Mouse (Mus musculus): ENCODE measurements at regions not wholly inside any gene's neighbourhood (a gene's known extent, or its start where the extent isn't known, plus 50 kb on each side); places are given as distances from the start of the nearest gene placed in this dataset.

DNA sequence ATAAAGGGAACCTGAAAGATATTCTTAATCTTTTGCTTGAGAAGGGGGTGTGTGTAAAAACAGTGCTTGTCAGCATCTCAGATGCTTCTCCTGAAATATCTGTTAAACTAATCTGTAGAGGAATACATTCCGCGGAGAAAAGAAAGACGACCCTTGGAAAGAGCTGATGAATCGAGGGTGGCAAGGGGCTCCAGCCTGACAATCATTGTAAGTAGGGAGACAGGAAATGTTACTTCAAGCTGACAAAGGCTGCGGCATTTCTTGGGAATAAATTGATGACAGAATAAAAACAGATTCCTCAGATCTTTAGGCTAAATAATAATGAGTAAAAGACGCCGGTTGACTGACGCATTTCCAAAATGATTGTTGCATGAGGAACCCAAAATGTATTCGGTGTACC is 233.3 kb upstream of the Hnrnpa3 start:
- no peak for TF ChIP-seq CTCF (IDR thresholded peaks at IDR 0.05; ENCODE audit: borderline replicate concordance, insufficient read depth, low read depth, low read length)
- TF ChIP-seq POLR2A (IDR thresholded peaks at IDR 0.05; ENCODE audit: borderline replicate concordance, insufficient read depth, low read length): no peak
